Mouse (Mus musculus): ENCODE results near the gene Phka2.
A peak's percentile ranks its signal among the peaks of the same experiment; 100 is the strongest.

Phka2 gene

GRCm38 (mm10) chrX:160598562-160599458, 96.8 kb downstream of the Phka2 start:
- no peak for DNase-seq (ENCODE audit: low read depth)

GRCm38 (mm10) chrX:160601053-160601452, 99.1 kb downstream of the Phka2 start:
- DNase-seq (ENCODE audit: low read depth): no peak

- DNase-seq (ENCODE audit: low read depth): no peak
These were observed 100.8 kb downstream of the Phka2 start for GRCm38 (mm10) chrX:160602770-160603169.

GRCm38 (mm10) chrX:160603316-160603715, 101.3 kb downstream of the Phka2 start:
- no peak for DNase-seq (ENCODE audit: low read depth)

- DNase-seq (ENCODE audit: low read depth): no peak
These were observed 102.1 kb downstream of the Phka2 start for GRCm38 (mm10) chrX:160603981-160604541.

GRCm38 (mm10) chrX:160609849-160610248, 107.9 kb downstream of the Phka2 start:
- DNase-seq (ENCODE audit: low read depth): peak; percentile 30

- no peak for DNase-seq (ENCODE audit: low read depth)
These were observed 108.5 kb downstream of the Phka2 start for GRCm38 (mm10) chrX:160610482-160610881.

- no peak for DNase-seq (ENCODE audit: low read depth)
These were observed 109.1 kb downstream of the Phka2 start for GRCm38 (mm10) chrX:160610882-160611644.

All from naive thymus-derived CD4-positive, alpha-beta T cell, adult 2 months (primary cell).